Mouse (Mus musculus) MEL (cell line): ENCODE results near the gene Tbc1d2b. TPM values are rescaled to one million over a fixed set of nuclear protein-coding genes. Genes with fewer than 3 reads are reported as not detected.

Experiments used
- DNase-seq: peaks from one replicate; pipeline ENCODE4 v3.0.0; 2011; ENCODE audit warnings: low read depth, low spot score
- H3K27ac ChIP-seq: 2 replicates; pipeline ENCODE4 v1.5.1; 2012; ENCODE audit warnings: low read depth, mild to moderate bottlenecking, control low read depth, low read length, moderate library complexity; ENCODE audit not compliant: control insufficient read depth
- H3K27me3 ChIP-seq, 2 experiments: fragments of 150-350 bp in 1 of 2; sonication (generic) in 1 of 2; 2 replicates each; pipeline ENCODE4 v1.6.1; 2012; ENCODE audit warnings: low read length in 2 of 2, mild to moderate bottlenecking in 2 of 2, improper control_type of control experiment in 1 of 2, moderate library complexity in 1 of 2; ENCODE audit not compliant: insufficient read depth in 2 of 2, control insufficient read depth in 1 of 2
- H3K36me3 ChIP-seq, 2 experiments: 2 replicates each; pipeline ENCODE4 v1.6.1; 2012 to 2014; ENCODE audit warnings: low read length in 2 of 2, improper control_type of control experiment in 1 of 2, inconsistent platforms in 1 of 2, mild to moderate bottlenecking in 1 of 2; ENCODE audit not compliant: insufficient read depth in 2 of 2, control insufficient read depth in 1 of 2
- H3K4me1 ChIP-seq, 2 experiments: fragments of 150-350 bp in 1 of 2; sonication (generic) in 1 of 2; 2 replicates each; pipeline ENCODE4 v1.6.1; 2012; ENCODE audit warnings: low read length in 2 of 2, improper control_type of control experiment in 1 of 2, mild to moderate bottlenecking in 1 of 2; ENCODE audit not compliant: insufficient read depth in 2 of 2, control insufficient read depth in 1 of 2
- H3K4me3 ChIP-seq, 2 experiments: fragments of 150-350 bp in 1 of 2; sonication (generic) in 1 of 2; 2 replicates each; pipeline ENCODE4 v1.5.1; 2012; ENCODE audit warnings: low read depth in 2 of 2, low read length in 2 of 2, mild to moderate bottlenecking in 2 of 2, moderate library complexity in 2 of 2, control low read depth in 1 of 2, improper control_type of control experiment in 1 of 2; ENCODE audit not compliant: control insufficient read depth in 1 of 2, insufficient read depth in 1 of 2
- H3K79me2 ChIP-seq: 2 replicates; pipeline ENCODE4 v1.6.1; 2012; ENCODE audit warnings: mild to moderate bottlenecking, low read length, moderate library complexity; ENCODE audit not compliant: control insufficient read depth, poor library complexity, insufficient read depth
- H3K9ac ChIP-seq: 2 replicates; pipeline ENCODE4 v1.6.1; 2012; ENCODE audit warnings: low read depth, mild to moderate bottlenecking, control low read depth, low read length, moderate library complexity; ENCODE audit not compliant: control insufficient read depth, poor library complexity, severe bottlenecking
- H3K9me3 ChIP-seq: fragments of 150-350 bp; sonication (generic); replicated peaks from 2 replicates; pipeline ENCODE4 v1.6.1; 2012; ENCODE audit warnings: mild to moderate bottlenecking, low read length, improper control_type of control experiment, moderate library complexity; ENCODE audit not compliant: insufficient read depth
- BHLHE40 ChIP-seq: IDR thresholded peaks from 2 replicates; pipeline ENCODE4 v1.6.1; 2012; ENCODE audit warnings: low read depth, mild to moderate bottlenecking, inconsistent platforms, low read length, improper control_type of control experiment, borderline replicate concordance
- CHD1 ChIP-seq: IDR thresholded peaks from 2 replicates; pipeline ENCODE4 v1.6.1; 2012; ENCODE audit warnings: low read depth, mild to moderate bottlenecking, inconsistent platforms, low read length, improper control_type of control experiment
- CTCF ChIP-seq, 3 experiments: IDR thresholded peaks in 2 of 3; conservative IDR thresholded peaks in 1 of 3; 2 replicates each; pipeline ENCODE4 v1.5.1; 2011 to 2012; ENCODE audit warnings: low read length in 3 of 3, low read depth in 2 of 3, mild to moderate bottlenecking in 2 of 3, improper control_type of control experiment in 1 of 3, inconsistent platforms in 1 of 3, mixed read lengths in 1 of 3, moderate library complexity in 1 of 3; ENCODE audit not compliant: control insufficient read depth in 1 of 3, insufficient read depth in 1 of 3, poor library complexity in 1 of 3, severe bottlenecking in 1 of 3
- E2F4 ChIP-seq: IDR thresholded peaks from 2 replicates; pipeline ENCODE4 v1.6.1; 2011; ENCODE audit warnings: low read depth, low read length, improper control_type of control experiment, borderline replicate concordance
- ELF1 ChIP-seq: IDR thresholded peaks from 2 replicates; pipeline ENCODE4 v1.6.1; 2014; ENCODE audit warnings: low read depth, mild to moderate bottlenecking, inconsistent platforms, low read length, improper control_type of control experiment, moderate library complexity
- EP300 ChIP-seq, 2 experiments: IDR thresholded peaks; 2 replicates each; pipeline ENCODE4 v1.6.1; 2011; ENCODE audit warnings: improper control_type of control experiment in 2 of 2, low read length in 2 of 2, low read depth in 1 of 2, mild to moderate bottlenecking in 1 of 2
- GABPA ChIP-seq: IDR thresholded peaks from 2 replicates; pipeline ENCODE4 v1.6.1; 2012; ENCODE audit warnings: low read depth, mild to moderate bottlenecking, inconsistent platforms, low read length, improper control_type of control experiment, moderate library complexity
- HCFC1 ChIP-seq: IDR thresholded peaks from 2 replicates; pipeline ENCODE4 v1.6.1; 2012; ENCODE audit warnings: low read depth, mild to moderate bottlenecking, inconsistent platforms, low read length, improper control_type of control experiment, moderate library complexity
- KAT2A ChIP-seq: conservative IDR thresholded peaks from 2 replicates; pipeline ENCODE4 v1.6.1; 2012; ENCODE audit warnings: low read depth, low read length, improper control_type of control experiment, inconsistent platforms
- MAFK ChIP-seq: IDR thresholded peaks from 2 replicates; pipeline ENCODE4 v1.6.1; 2011; ENCODE audit warnings: low read depth, mild to moderate bottlenecking, low read length, improper control_type of control experiment, borderline replicate concordance
- MAZ ChIP-seq: IDR thresholded peaks from 2 replicates; pipeline ENCODE4 v1.6.1; 2012; ENCODE audit warnings: low read depth, mild to moderate bottlenecking, inconsistent platforms, low read length, improper control_type of control experiment
- MXI1 ChIP-seq: IDR thresholded peaks from 2 replicates; pipeline ENCODE4 v1.6.1; 2011; ENCODE audit warnings: mild to moderate bottlenecking, low read depth, low read length, improper control_type of control experiment
- MYB ChIP-seq: IDR thresholded peaks from 2 replicates; pipeline ENCODE4 v1.6.1; 2011; ENCODE audit warnings: mild to moderate bottlenecking, low read depth, low read length, improper control_type of control experiment
- NELFE ChIP-seq: IDR thresholded peaks from 2 replicates; pipeline ENCODE4 v1.6.1; 2011; ENCODE audit warnings: low read depth, low read length, improper control_type of control experiment
- POLR2A ChIP-seq, 2 experiments: IDR thresholded peaks; 2 replicates each; pipeline ENCODE4 v1.6.1; 2011 to 2012; ENCODE audit warnings: low read length in 2 of 2, mild to moderate bottlenecking in 2 of 2, control low read depth in 1 of 2, improper control_type of control experiment in 1 of 2, low read depth in 1 of 2, moderate library complexity in 1 of 2; ENCODE audit not compliant: control insufficient read depth in 1 of 2, insufficient read depth in 1 of 2, poor library complexity in 1 of 2
- POLR2AphosphoS2 ChIP-seq: IDR thresholded peaks from 2 replicates; pipeline ENCODE4 v1.6.1; 2011; ENCODE audit warnings: low read length, improper control_type of control experiment
- POLR2AphosphoS5 ChIP-seq: IDR thresholded peaks from 2 replicates; pipeline ENCODE4 v1.6.1; 2012; ENCODE audit warnings: low read depth, borderline replicate concordance, mild to moderate bottlenecking, inconsistent platforms, low read length, moderate library complexity, mixed read lengths
- SIN3A ChIP-seq: IDR thresholded peaks from 2 replicates; pipeline ENCODE4 v1.6.1; 2012; ENCODE audit warnings: low read length, improper control_type of control experiment, inconsistent platforms
- SMC3 ChIP-seq: IDR thresholded peaks from 2 replicates; pipeline ENCODE4 v1.6.1; 2011; ENCODE audit warnings: low read depth, low read length, improper control_type of control experiment
- TCF12 ChIP-seq: IDR thresholded peaks from 2 replicates; pipeline ENCODE4 v1.6.1; 2014; ENCODE audit warnings: low read depth, mild to moderate bottlenecking, inconsistent platforms, low read length, improper control_type of control experiment, moderate library complexity
- USF2 ChIP-seq, 2 experiments: IDR thresholded peaks; 2 replicates each; pipeline ENCODE4 v1.6.1; 2011 to 2012; ENCODE audit warnings: improper control_type of control experiment in 2 of 2, low read length in 2 of 2, borderline replicate concordance in 1 of 2, inconsistent platforms in 1 of 2, low read depth in 1 of 2, mild to moderate bottlenecking in 1 of 2; ENCODE audit not compliant: insufficient read depth in 1 of 2
- ZC3H11A ChIP-seq: IDR thresholded peaks from 2 replicates; pipeline ENCODE4 v1.6.1; 2012; ENCODE audit warnings: low read depth, mild to moderate bottlenecking, inconsistent platforms, low read length, improper control_type of control experiment
- ZKSCAN1 ChIP-seq: IDR thresholded peaks from 2 replicates; pipeline ENCODE4 v1.6.1; 2012; ENCODE audit warnings: low read depth, mild to moderate bottlenecking, inconsistent platforms, low read length, improper control_type of control experiment, moderate library complexity
- polyA plus RNA-seq, 2 experiments: library from polyadenylated mRNA; stranded (reverse) in 1 of 2; unstranded in 1 of 2; fragments of >175 nt in 1 of 2; fragments of >200 nt in 1 of 2; gene quantifications; 2 replicates each; pipeline versions ENCODE4 v1.2.1 to v1.2.4; 2012; ENCODE audit warnings: low replicate concordance in 2 of 2, low read depth in 1 of 2; ENCODE audit not compliant: insufficient read length in 2 of 2, insufficient read depth in 1 of 2, missing spikeins in 1 of 2
- total RNA-seq: library from RNA; depleted of rRNA; stranded (reverse); fragments of 300-350 nt; gene quantifications from 2 replicates; pipeline ENCODE4 v1.2.3, GENCODE M21; 2012; rRNA removed

The Tbc1d2b gene
- 6.5 and 7.1 TPM in 2 replicates for total RNA-seq
- polyA plus RNA-seq, result 10 to 100 TPM in 1 of 2 experiments, not detected in 1; 12.6 TPM

GRCm38 (mm10) chr9:90270193-90270943 lies at the start of gene Tbc1d2b:
Tbc1d2b (minus strand) TSS chr9:90270804.
- TF ChIP-seq ELF1, result peak; percentile 17; the same call in 1 of the 2 replicates
- TF ChIP-seq CHD1, result no peak
- no peak for TF ChIP-seq BHLHE40
- TF ChIP-seq MXI1, result 0 out of 2 replicates have a peak, but pooled peaks have one; percentile 25
- TF ChIP-seq MAFK, result no peak
- no peak for TF ChIP-seq GABPA
- TF ChIP-seq E2F4, result no peak
- no peak for TF ChIP-seq POLR2AphosphoS5
- no peak for TF ChIP-seq ZKSCAN1
- TF ChIP-seq KAT2A, result peak; percentile 62; the same call in 1 of the 2 replicates
- TF ChIP-seq SIN3A, result peak; percentile 48; the same call in 1 of the 2 replicates
- no peak for TF ChIP-seq ZC3H11A
- TF ChIP-seq TCF12, result no peak
- peak; percentile 36; the same call in 1 of the 2 replicates for TF ChIP-seq MAZ
- no peak for TF ChIP-seq CTCF (IDR thresholded peaks at IDR 0.05 in 2 of 3, conservative IDR thresholded peaks at IDR 0.05 in 1 of 3; ENCODE audit: control insufficient read depth in 1 of 3, insufficient read depth in 1 of 3, low read depth in 2 of 3, low read length in 3 of 3, poor library complexity in 1 of 3, severe bottlenecking in 1 of 3)
- TF ChIP-seq POLR2A (IDR thresholded peaks at IDR 0.05; ENCODE audit: control insufficient read depth in 1 of 2, insufficient read depth in 1 of 2, low read depth in 1 of 2, low read length in 2 of 2, poor library complexity in 1 of 2), result peak; percentile 24 to 34; a peak in 1 of 4 replicates
- TF ChIP-seq NELFE, result peak; percentile 46; the same call in 1 of the 2 replicates
- no peak for TF ChIP-seq SMC3
- TF ChIP-seq EP300 (IDR thresholded peaks at IDR 0.05; ENCODE audit: low read depth in 1 of 2, low read length in 2 of 2), result 0 out of 4 replicates have a peak, but pooled peaks of 1 of the 2 experiments have one; percentile 13
- TF ChIP-seq USF2 (IDR thresholded peaks at IDR 0.05; ENCODE audit: borderline replicate concordance in 1 of 2, insufficient read depth in 1 of 2, low read depth in 1 of 2, low read length in 2 of 2), result no peak
- TF ChIP-seq POLR2AphosphoS2, result no peak
- no peak for TF ChIP-seq MYB
- peak; percentile 87 for TF ChIP-seq HCFC1
- Histone ChIP-seq H3K9ac (peak within 1 kb of the TSS; percentile 91), H3K79me2 (peaks cover 23% of the 10 kb centered on the region), H3K27me3 (no peaks in the 10 kb centered on the region), H3K4me1 (peaks cover 22 to 24% of the 10 kb centered on the region in 2 experiments), H3K4me3 (peak within 1 kb of the TSS; percentile 82 to 89), H3K36me3 (peaks cover 0 to 30% of the 10 kb centered on the region in 2 experiments; a peak in 2 of 4 replicates), H3K9me3 (no peaks in the 10 kb centered on the region), H3K27ac (no peak within 1 kb of the TSS)
- peak; percentile 69 for DNase-seq
